Mouse (Mus musculus): ENCODE data around the gene Eif4h. TPM values are rescaled to one million over a fixed set of nuclear protein-coding genes. Genes with fewer than 3 reads are reported as not detected.
A peak's percentile ranks its signal among the peaks of the same experiment; 100 is the strongest.

The Eif4h gene
- 100 to 1,000 TPM; 250 to 262 TPM for total RNA-seq (2021)

GRCm38 (mm10) chr5:134639269-134639682 lies at the start of gene Eif4h:
Gene Eif4h (minus strand): TSS chr5:134639490.
- peak; percentile 98 for DNase-seq

- DNase-seq = peak; percentile 99
These were observed 49.5 kb upstream of the Eif4h start for GRCm38 (mm10) chr5:134688718-134689284.

DNA sequence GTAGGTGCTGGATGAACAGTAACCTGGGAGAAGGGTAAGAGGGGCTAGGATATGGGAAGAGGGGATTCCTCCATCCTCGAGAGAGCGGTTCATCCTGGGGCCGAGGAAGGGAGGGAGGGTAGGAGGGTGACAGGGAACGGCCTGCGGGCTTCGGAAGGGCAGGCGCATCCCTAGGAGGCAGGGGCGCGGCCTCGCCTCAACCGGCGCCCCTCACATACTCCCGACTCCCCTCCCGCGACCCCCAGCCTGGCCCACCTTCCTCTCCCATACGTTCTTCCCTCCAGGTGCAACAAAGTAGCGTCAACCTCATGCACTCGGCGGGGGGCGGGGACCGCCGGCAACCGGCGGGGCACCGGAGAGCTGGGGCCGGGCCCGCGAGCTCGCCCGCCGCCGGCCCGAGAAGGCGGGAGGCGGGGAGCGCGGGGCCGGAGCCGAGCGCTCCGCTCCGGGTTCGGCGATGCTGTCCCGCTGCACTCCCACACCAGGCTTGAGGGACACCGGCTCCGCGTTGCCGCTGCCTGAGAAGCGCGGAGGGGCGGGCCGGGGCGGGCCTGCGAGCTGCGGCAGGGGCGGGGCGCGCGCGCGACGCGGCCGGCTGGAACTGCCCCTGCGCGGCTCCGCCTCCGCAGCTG lies 48.9 kb upstream of the Eif4h start, which contains the start of gene Limk1:
TSS of gene Limk1 (minus strand) at position 513 of the 632 bp plus-strand sequence.
- DNase-seq = no peak

DNA sequence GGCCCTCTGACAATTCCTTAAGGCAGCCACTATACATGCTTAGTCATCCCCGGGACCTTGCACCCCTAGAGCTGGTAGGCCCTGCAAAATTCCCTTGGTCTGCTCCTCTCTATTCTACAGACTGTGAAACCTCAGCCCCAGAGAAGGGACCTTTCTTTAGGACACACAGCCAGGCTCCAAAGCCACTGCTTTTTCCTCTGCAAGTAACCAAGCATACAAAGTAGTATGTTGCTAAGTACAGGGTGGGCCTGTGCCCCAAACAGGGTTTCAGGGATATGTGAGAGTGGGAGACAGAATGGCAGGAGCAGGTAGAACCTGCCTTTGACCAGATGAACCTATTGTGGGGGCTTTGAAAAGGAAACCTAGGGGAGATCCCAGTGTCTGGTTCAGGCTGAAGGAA lies 47.9 kb upstream of the Eif4h start:
- DNase-seq = no peak

DNA sequence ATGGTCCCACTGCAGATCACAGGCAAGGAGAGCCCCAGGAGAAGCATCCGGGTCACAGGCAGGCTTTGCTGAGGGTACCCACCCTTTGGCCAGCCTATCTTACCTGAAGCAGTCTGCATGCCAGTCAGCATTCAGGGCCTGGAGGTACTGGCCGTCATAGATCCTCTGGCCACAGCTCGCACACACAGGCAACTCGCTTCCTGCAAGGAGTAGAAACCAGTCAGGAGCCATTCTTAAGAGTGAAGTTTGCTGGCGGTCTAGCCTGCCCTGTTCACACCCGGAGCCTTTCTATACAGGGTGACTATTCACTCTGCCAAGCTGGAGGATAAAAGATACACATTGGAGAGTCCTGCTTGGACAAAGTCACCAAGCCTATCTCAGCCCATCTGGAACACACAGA lies 47.3 kb upstream of the Eif4h start:
- no peak for DNase-seq

DNA sequence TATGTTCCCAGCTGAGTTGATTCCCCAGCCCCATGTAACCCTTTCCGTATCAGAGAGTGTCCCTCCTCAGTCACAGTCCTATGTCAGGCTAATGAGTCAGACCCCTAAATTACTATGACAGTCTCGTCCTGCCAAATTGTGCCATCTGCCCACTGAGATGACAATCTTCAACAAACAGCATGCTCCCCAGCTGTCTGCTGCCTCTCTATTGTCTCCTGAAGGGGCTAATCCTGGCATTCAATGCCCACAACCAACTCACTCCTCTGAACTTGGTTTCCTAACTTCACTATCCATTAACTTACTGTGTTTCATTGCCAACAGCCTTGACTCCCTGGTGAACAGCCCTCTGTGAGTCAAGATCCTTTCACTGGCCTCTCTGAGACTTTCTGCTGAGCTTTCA lies 45.1 kb upstream of the Eif4h start:
- DNase-seq = no peak

GRCm38 (mm10) chr5:134683813-134684212 lies 44.5 kb upstream of the Eif4h start:
- DNase-seq = no peak

- no peak for DNase-seq
These were observed 40.9 kb upstream of the Eif4h start for GRCm38 (mm10) chr5:134680238-134680637.

DNA sequence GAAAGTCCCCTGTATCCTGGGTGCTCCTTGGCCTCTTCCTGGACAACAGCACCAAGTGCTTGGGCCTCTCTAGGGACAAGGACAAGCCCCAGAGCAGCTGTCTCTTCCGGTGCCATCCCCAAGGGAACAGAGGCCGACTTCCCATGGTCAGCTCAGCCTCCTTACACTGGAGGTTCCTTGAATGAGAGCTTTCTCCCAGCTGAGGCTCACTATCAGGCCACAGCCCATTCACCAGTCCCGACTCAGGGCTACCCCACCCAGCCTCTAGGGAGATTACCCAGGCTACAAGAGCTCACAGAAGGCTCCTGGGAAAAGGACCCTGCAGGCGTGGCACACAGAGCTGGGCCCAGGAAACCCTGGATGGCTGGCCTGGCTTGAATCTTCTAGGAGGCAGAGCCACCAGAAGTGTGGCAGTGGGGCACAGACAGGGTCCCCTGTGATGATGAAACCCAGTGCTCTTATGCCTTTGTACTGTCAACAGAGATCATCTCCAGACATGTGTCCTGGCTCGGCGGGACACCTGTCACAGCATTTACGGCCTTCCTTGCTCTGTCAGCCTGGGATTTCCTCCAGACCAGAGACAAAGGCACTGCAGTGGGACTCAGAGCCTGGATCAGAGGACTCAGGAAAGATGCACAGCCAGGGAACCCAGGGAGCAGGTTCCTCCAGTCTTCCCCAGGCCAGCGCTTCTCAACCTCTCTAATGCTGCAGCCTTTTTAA lies 39.7 kb upstream of the Eif4h start:
- peak; percentile 32 for DNase-seq

DNA sequence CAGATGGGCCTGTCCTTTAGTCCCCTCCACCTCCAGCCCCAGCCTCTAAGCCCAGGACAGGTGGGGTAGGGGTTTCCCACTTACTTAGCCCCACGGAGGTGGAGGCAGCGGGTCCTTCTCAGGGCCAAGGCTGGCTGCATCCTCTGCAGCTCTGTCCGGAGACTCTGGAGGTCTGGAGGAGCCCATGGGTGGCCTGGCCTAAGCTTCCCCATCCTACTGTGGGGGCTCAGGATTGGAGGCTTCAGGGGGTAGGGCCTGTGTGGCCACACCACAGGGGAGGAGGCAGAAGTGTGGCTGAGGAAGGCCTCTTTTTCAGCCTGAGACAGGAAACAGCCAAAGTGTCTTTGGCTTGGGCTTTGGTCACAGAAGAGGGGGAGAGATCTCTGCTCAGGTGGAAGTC lies 38.7 kb upstream of the Eif4h start:
- DNase-seq = peak; percentile 46

GRCm38 (mm10) chr5:134677491-134677890 lies 38.2 kb upstream of the Eif4h start:
- DNase-seq = no peak

DNA sequence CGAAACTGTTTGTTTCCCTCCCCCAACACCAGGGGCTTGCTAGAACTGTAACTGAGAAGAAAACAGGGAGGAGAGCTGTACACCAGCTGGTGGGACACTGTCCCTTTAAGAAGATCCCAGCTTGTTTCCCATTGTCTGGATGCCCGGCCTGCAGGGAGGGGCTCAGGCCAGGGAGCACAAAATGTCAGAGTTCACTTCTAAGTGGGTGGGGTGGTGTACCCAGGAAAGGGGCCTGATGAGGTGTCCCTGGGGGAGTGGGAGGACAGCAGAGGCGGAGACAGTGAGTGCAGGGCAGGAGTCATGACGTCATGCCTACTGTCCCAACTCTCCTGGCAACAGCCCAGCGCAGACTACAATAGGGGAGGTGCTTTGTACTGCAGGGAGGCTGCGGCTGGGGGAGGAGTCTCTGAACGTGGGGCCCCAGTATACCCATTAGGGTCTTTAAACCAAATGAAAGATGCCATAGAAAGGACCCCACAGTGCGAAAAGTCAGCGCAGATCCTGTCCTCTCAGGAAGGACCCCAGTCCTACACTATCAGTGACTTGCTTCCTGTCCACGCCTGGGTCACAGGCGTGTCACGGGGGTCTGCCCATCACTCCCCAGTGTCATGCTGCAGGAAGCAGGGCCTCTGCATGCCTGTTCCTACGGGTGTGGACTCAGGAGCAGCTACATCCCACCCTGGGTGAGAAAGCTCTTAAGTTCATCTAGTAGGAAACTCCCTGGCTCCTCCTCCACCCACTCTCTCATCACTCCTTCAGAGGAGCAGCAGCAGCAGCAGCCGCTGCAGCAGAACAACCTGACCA lies 36.9 kb upstream of the Eif4h start:
- peak; percentile 89 for DNase-seq

DNA sequence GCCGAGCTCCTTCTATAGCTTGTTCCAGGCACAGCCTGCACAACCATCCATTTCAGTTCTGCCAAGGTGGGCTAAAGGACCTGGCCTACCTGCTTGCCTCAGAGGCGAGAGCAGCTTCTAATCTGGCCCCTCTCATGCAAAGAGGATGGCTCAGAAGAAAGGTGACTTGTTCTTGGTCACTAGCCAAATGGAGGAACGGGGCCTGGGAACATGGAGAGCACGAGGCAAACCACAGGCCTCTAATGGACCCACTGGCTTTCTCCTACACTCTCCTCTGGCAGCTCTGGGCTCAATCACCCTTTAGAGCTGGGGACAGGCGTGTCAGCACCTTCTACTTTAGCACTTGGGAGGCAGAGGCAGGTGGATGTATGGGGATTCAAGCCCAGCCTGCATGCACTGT lies 35.7 kb upstream of the Eif4h start:
- no peak for DNase-seq

DNA sequence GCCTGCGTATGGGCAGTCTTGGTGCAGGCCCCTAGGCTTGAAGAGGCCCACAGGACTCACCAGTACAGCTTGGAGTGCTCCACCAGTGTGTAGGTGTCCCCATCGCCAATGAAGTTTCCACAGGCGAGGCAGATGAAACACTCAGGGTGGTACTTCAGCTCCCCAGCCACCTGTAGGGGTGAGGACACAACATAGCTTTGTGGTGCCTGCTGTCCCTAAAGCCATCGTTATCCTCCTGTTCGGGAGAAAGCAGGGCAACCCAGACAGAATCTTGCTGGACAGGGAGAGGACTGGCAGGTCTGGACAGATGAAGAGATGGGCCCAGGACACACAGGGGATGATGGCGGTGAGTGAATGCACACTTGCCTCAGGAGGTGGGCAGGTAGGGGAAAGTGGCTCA lies 33.3 kb upstream of the Eif4h start:
- DNase-seq = no peak

DNA sequence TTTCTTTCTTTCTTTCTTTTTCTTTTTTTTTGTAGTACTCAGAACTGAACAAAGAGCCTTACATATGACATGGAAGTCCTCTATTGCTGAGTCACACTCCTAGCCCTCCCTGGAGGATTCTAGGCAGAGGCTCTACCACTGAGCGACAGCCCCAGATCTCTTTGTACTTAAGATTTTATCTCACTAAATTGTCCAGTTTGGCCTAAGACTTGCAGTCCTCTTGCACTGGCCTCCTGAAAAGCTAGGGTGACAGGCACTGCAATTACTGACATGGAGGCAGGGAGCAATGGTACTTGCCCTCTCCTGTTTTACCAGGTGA lies 32.9 kb upstream of the Eif4h start:
- DNase-seq = no peak

DNA sequence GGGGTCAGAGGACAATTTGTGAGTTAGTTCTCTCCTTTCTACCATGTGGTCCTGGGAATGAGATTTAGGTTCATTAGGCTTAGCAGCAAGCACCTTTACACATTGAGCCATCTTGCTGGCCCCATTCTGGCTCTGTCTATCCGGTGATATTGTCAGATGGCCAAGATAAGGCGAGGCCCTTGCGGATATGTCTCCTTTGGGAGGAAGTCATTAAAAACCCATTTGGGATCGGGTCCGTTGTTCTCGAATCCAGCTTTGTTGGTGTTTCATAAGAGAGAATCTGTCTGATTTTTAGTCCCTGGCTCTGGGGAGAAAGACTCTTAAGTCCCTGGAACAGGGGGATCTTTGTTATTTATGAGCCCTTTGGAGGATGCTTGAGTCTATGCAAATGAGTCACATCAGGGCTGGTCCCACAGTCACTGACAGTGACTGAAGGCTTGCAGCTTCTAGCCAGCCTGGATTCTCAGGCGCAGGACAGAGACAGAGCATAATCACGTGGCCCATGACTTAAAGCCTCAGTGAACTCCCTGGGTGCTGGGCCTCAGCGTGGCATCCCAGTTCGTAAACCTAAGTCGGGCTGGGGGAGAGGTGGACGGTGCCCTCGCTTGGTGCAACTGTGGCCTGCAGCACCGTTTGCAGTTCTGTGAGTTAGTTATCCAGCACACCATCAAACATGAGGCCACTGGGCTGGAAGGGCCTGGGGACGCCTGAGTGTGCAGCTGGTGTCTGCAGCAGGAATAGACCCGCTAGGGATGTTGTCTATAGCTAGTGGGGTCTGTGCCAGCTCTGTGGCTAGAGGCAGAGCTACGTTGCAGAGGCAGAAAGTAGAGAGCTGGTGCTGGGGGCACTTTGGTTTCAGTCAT lies 32.3 kb upstream of the Eif4h start:
- DNase-seq = no peak

GRCm38 (mm10) chr5:134669001-134669708 lies 29.9 kb upstream of the Eif4h start:
- no peak for DNase-seq

DNA sequence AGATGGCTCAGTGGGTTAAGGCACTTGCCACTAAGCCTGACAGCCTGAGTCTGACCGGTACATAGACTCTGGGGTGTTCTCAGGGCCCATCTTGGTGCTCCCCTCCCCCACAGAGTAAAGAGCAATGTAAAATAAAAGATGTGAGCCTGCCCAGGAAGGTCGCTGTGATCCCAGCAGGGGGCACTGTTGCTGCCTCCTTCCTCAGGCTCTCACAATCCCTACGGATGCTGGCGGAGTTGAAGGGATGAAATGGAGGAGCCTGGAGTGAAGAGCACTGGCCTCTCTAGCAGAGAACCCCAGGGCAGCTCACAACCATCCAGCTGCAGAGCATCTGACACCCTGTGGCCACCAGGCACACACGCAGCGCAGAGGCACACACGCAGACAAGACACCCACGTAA lies 29.2 kb upstream of the Eif4h start:
- DNase-seq = peak; percentile 55

GRCm38 (mm10) chr5:134656708-134657107 lies 17.4 kb upstream of the Eif4h start:
- no peak for DNase-seq

GRCm38 (mm10) chr5:134652015-134652414 lies 12.7 kb upstream of the Eif4h start:
- DNase-seq = peak; percentile 38

DNA sequence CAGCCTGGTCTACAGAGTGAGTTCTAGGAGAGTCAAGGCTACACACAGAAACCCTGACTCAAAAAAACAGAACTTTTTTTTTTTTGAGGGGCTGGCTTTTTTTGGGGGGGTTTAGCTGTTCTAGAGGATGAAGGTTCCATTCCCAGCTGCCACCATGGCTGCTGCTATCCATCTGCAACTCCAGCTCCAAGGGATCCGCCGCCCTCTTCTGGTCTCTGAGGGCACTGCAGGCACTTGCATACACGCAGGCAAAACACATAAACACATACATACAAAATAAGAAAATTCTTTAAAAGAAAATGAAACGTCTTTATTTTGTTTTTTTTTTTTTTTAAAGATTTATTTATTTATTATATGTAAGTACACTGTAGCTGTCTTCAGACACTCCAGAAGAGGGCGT lies 11.6 kb upstream of the Eif4h start:
- peak; percentile 71 for DNase-seq

DNA sequence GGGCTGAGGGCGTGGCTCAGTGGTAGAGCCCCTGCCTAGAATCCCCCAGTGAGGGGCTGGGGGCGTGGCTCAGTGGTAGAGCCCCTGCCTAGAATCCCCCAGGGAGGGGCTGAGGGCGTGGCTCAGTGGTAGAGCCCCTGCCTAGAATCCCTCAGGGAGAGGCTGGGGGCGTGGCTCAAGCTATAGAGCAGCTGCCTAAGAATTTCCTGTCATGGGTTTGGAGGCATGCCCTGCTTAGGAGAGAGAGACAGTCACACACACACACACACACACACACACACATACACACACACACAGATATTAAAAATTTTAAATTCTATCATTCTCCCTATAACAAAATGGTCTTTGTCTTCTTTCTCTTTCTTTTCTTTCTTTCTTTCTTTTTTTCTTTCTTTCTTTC lies 9.7 kb upstream of the Eif4h start:
- DNase-seq = peak; percentile 52
